Mouse (Mus musculus) stomach, adult 2 months (tissue): ENCODE data around the gene Gm13124. TPM values are rescaled to one million over a fixed set of nuclear protein-coding genes. Genes with fewer than 3 reads are reported as not detected.

Source experiments
- polyA plus RNA-seq: library from polyadenylated mRNA; depleted of rRNA; stranded (reverse); fragments of >200 nt; gene quantifications from 2 replicates; pipeline ENCODE4 v1.2.3, GENCODE M21; 2012; rRNA removed

The Gm13124 gene
- not detected in 2 replicates for polyA plus RNA-seq

DNA sequence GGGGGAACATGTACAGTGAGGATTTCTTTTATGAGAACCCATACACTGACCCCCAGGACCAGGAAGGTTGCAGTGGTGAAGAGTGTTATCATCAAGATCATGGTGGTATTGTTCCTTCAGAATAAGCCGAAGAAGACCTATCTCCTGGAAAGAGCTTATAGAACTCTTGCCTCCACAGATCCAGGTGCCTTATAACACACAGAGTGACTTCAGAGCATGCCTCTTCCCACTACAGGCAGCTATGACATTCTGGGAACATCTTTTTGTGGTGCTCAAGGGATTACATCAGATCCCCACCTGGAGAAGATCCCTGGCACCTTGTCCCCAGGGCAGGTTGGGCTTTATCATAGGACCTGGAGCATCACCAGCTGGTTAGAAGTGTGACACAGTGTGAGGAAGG, at the start of gene Gm13124:
Gm13124 (minus strand) TSS at position 101 of the 400 bp plus-strand sequence.

DNA sequence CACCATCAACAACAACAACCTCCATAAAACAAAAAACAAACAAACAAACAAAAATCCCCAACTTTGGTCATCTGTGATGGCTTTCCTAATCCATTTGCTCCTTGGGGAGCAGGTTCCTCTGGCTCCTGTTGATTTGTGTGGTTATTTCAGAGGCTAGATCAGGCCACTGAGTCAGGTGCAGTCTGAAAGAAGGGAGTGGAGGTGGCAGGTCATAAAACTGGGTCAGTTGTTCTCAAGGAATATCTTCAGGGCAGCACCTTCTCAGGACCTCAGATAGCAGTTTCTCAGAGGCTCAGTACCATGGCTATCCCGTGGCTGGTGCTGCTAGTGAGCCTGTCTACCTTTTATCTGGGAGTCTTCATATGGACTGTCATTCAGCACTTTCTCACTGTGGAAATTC, 48.5 kb upstream of the Gm13124 start, which contains the start of gene Aadacl4:
Aadacl4 (plus strand) TSS at position 301 of the 400 bp plus-strand sequence.

DNA sequence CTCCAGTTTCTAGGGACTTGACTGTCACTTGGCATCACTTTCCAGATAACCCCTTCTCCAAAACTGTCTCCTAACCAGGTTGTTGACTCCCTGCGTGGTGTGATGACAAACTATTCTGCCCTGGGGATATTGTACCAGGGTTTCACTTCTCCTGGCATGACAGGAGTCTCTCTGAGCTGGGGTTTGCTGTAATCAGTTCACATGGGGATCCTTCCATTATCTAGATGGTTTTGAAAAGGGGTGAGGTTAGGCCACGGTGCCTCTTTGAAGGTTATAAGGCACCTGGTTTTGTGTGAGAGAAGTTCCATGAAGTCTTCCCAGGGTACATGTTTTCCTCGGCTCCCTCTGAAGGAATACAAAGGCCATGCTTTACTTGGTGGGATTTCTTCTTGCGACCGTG, 45.4 kb downstream of the Gm13124 start, which contains the start of gene 9430007A20Rik:
9430007A20Rik (plus strand) TSS at position 301 of the 400 bp plus-strand sequence.

Other genes starting within 250 kb of the Gm13124 start
- not detected in 2 replicates for gene Gm13128, start 234.9 kb downstream of the Gm13124 start, polyA plus RNA-seq
- not detected in 2 replicates for gene Gm13119, start 207.2 kb downstream of the Gm13124 start, polyA plus RNA-seq
- gene Pramef20, start 187.2 kb downstream of the Gm13124 start, polyA plus RNA-seq, result not detected in 2 replicates
- 0.04 and 0.08 TPM in 2 replicates for gene Pramef12, start 156.7 kb downstream of the Gm13124 start, polyA plus RNA-seq
- gene 1700012P22Rik, start 126.4 kb downstream of the Gm13124 start, polyA plus RNA-seq, result not detected in 2 replicates
- not detected in 2 replicates for gene Gm9944, start 111.8 kb downstream of the Gm13124 start, polyA plus RNA-seq
- gene Aadacl3, start 101.4 kb downstream of the Gm13124 start, polyA plus RNA-seq, result 0.04 and 0.10 TPM in 2 replicates
- gene 9430007A20Rik, start 45.3 kb downstream of the Gm13124 start, polyA plus RNA-seq, result not detected in 2 replicates
- gene Aadacl4, start 48.6 kb upstream of the Gm13124 start, polyA plus RNA-seq, result 0.13 TPM in 1 of 2 replicates, not detected in the other
- not detected in 2 replicates for gene Gm436, start 121.2 kb upstream of the Gm13124 start, polyA plus RNA-seq
- 0.11 and 0.26 TPM in 2 replicates for gene Gm13178, start 156.3 kb upstream of the Gm13124 start, polyA plus RNA-seq
- not detected in 2 replicates for gene Gm438, start 221.4 kb upstream of the Gm13124 start, polyA plus RNA-seq